Mouse (Mus musculus) brain, embryonic 14.5 days (tissue): ENCODE measurements around the gene Olfr9.

Experiments
- CTCF ChIP-seq: fragments of 200-500 bp; IDR thresholded peaks from 2 replicates; pipeline ENCODE4 v1.5.1; 2012; ENCODE audit warnings: inconsistent platforms, mild to moderate bottlenecking, moderate library complexity, borderline replicate concordance; ENCODE audit not compliant: insufficient read depth, insufficient read length; ENCODE audit errors: extremely low read depth
- POLR2A ChIP-seq: fragments of 200-500 bp; IDR thresholded peaks from 2 replicates; pipeline ENCODE4 v1.6.1; 2012; ENCODE audit warnings: mild to moderate bottlenecking, inconsistent platforms, borderline replicate concordance; ENCODE audit not compliant: poor library complexity, insufficient read depth, insufficient read length, severe bottlenecking; ENCODE audit errors: extremely low read depth

GRCm38 (mm10) chr10:129039796-129040195, 50.6 kb downstream of the Olfr9 start, which contains the start of gene Olfr764-ps1:
- no peak for TF ChIP-seq POLR2A
- TF ChIP-seq CTCF = no peak
